Mouse (Mus musculus): ENCODE measurements at regions not wholly inside any gene's neighbourhood (a gene's known extent, or its start where the extent isn't known, plus 50 kb on each side); places are given as distances from the start of the nearest gene placed in this dataset.

GRCm38 (mm10) chr12:110027345-110027744 lies 251.5 kb upstream of the Dio3 start:
- Histone ChIP-seq H3K4me1 (ENCODE audit: control insufficient read depth, insufficient read depth, low read length) (no peaks in the 10 kb centered on the region), H3K27ac (ENCODE audit: insufficient read depth, low read length) (no peak overlapping the region)
- no peak for TF ChIP-seq POLR2A (IDR thresholded peaks at IDR 0.05; ENCODE audit: extremely low read depth, insufficient read depth, low read length)
- TF ChIP-seq CTCF (IDR thresholded peaks at IDR 0.05; ENCODE audit: extremely low read depth, insufficient read depth, low read length): no peak

DNA sequence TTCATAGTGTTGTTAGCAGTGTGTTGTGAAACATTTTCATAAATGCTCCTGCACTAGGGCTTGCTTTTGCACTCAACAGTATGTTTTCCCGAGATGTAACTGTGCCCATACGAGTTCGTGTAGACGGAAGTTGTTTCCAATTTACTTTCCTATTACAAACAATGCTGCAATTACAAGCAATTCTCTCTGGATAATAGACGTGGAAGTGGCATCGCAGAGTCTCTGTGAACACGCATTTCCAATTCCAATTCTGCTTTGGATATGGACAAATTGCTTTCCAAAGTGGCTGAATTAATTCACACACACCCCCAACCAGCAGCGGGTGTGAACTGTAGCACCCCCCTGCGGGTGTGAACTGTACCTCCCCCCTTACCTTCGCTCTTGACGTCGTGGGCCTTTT lies 250.9 kb upstream of the Dio3 start:
- H3K4me1 ChIP-seq (ENCODE audit: control insufficient read depth, insufficient read depth, low read length): no peaks in the 10 kb centered on the region

More at GRCm38 (mm10) chr12:110027345-110027744, 251.5 kb upstream of the Dio3 start:
- H3K4me3 ChIP-seq (ENCODE audit: insufficient read depth, low read length): no peak overlapping the region

GRCm38 (mm10) chr12:110028646-110029045 lies 250.2 kb upstream of the Dio3 start:
- Histone ChIP-seq H3K4me3 (ENCODE audit: insufficient read depth, low read length) (no peak overlapping the region), H3K27ac (ENCODE audit: insufficient read depth, low read length) (no peak overlapping the region)
- TF ChIP-seq POLR2A (IDR thresholded peaks at IDR 0.05; ENCODE audit: extremely low read depth, insufficient read depth, low read length) (no peak), CTCF (IDR thresholded peaks at IDR 0.05; ENCODE audit: extremely low read depth, insufficient read depth, low read length) (no peak)

More for the DNA sequence above, 250.9 kb upstream of the Dio3 start:
- TF ChIP-seq CTCF (IDR thresholded peaks at IDR 0.05; ENCODE audit: extremely low read depth, insufficient read depth, low read length): no peak
- no peak for TF ChIP-seq POLR2A (IDR thresholded peaks at IDR 0.05; ENCODE audit: extremely low read depth, insufficient read depth, low read length)
- Histone ChIP-seq H3K27ac (ENCODE audit: insufficient read depth, low read length) (no peak overlapping the region), H3K4me3 (ENCODE audit: insufficient read depth, low read length) (no peak overlapping the region)

DNA sequence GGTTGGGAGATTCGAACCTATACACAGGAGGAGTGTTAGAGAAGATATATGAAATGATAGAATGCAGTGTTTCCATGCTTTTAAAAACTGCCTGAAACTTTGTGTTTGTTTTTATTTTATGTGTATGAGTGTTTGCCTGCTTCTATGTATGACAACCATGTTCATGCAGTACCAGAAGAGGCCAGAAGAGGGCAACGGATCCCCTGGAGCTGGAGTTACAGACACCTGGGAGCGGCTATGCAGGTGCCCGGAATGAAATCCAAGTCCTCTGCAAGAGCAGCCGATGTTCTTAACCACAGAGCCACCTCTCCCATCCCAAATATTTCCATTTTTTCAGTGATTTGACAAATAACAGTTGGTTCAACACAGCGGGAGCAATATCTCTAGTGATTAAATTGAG lies 247.5 kb upstream of the Dio3 start:
- TF ChIP-seq POLR2A (IDR thresholded peaks at IDR 0.05; ENCODE audit: extremely low read depth, insufficient read depth, low read length) (no peak), CTCF (IDR thresholded peaks at IDR 0.05; ENCODE audit: extremely low read depth, insufficient read depth, low read length) (no peak)
- Histone ChIP-seq H3K4me3 (ENCODE audit: insufficient read depth, low read length) (no peak overlapping the region), H3K4me1 (ENCODE audit: control insufficient read depth, insufficient read depth, low read length) (no peaks in the 10 kb centered on the region), H3K27ac (ENCODE audit: insufficient read depth, low read length) (no peak overlapping the region)

More at GRCm38 (mm10) chr12:110028646-110029045, 250.2 kb upstream of the Dio3 start:
- no peaks in the 10 kb centered on the region for H3K4me1 ChIP-seq (ENCODE audit: control insufficient read depth, insufficient read depth, low read length)

GRCm38 (mm10) chr12:110035171-110035570 lies 243.7 kb upstream of the Dio3 start:
- no peaks in the 10 kb centered on the region for H3K4me1 ChIP-seq (ENCODE audit: control insufficient read depth, insufficient read depth, low read length)
- H3K4me3 ChIP-seq (ENCODE audit: insufficient read depth, low read length): no peak overlapping the region
- H3K27ac ChIP-seq (ENCODE audit: insufficient read depth, low read length): no peak overlapping the region
- TF ChIP-seq POLR2A (IDR thresholded peaks at IDR 0.05; ENCODE audit: extremely low read depth, insufficient read depth, low read length): no peak
- TF ChIP-seq CTCF (IDR thresholded peaks at IDR 0.05; ENCODE audit: extremely low read depth, insufficient read depth, low read length): no peak

DNA sequence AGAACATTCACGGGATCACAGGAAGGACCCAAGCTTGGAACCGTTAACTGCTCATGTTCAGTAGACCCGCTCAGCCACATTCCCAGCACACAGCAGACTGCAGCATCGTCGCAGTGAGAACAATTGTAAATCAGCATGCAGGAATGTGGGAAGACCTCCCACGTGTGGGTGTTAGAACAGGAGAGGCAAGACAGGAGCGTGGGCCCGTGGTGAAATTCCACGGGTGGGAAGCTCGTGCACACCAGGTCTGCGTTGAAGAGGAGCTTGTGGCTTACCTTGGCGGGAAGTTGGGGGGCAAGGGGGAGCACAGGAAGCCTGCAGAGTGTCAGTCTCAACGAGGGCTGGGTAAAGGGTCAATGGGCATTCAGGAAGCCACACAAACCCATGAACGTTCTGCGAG lies 238.2 kb upstream of the Dio3 start:
- no peak overlapping the region for H3K4me3 ChIP-seq (ENCODE audit: insufficient read depth, low read length)
- no peak for TF ChIP-seq CTCF (IDR thresholded peaks at IDR 0.05; ENCODE audit: extremely low read depth, insufficient read depth, low read length)
- no peak for TF ChIP-seq POLR2A (IDR thresholded peaks at IDR 0.05; ENCODE audit: extremely low read depth, insufficient read depth, low read length)
- H3K27ac ChIP-seq (ENCODE audit: insufficient read depth, low read length): no peak overlapping the region
- no peaks in the 10 kb centered on the region for H3K4me1 ChIP-seq (ENCODE audit: control insufficient read depth, insufficient read depth, low read length)

DNA sequence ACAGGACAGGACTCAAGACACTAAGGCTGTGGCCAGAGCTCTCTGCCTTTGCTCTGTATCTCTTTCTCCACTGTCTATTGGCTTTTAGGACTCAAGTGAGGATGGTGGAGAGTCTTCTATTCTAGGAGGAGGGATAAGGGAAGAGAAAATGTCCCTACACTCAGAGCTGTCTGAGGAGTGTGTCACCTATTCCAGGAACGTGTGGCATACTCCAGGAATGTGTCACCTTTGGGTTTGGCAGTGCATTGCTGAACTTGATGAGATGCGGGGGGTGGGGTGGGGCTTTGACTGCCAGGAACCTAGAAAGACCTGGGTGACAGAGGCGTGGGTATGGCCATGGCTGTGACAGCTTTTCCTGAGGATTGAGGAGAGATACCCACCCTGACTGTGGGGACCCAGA lies 237.1 kb upstream of the Dio3 start:
- TF ChIP-seq CTCF (IDR thresholded peaks at IDR 0.05; ENCODE audit: extremely low read depth, insufficient read depth, low read length) (no peak), POLR2A (IDR thresholded peaks at IDR 0.05; ENCODE audit: extremely low read depth, insufficient read depth, low read length) (no peak)
- Histone ChIP-seq H3K4me1 (ENCODE audit: control insufficient read depth, insufficient read depth, low read length) (no peaks in the 10 kb centered on the region), H3K27ac (ENCODE audit: insufficient read depth, low read length) (no peak overlapping the region), H3K4me3 (ENCODE audit: insufficient read depth, low read length) (no peak overlapping the region)

GRCm38 (mm10) chr12:110044266-110044665 lies 234.6 kb upstream of the Dio3 start:
- Histone ChIP-seq H3K27ac (ENCODE audit: insufficient read depth, low read length) (no peak overlapping the region), H3K4me3 (ENCODE audit: insufficient read depth, low read length) (no peak overlapping the region), H3K4me1 (ENCODE audit: control insufficient read depth, insufficient read depth, low read length) (peaks cover 2% of the 10 kb centered on the region; the same call in 1 of the 2 replicates)
- no peak for TF ChIP-seq POLR2A (IDR thresholded peaks at IDR 0.05; ENCODE audit: extremely low read depth, insufficient read depth, low read length)
- TF ChIP-seq CTCF (IDR thresholded peaks at IDR 0.05; ENCODE audit: extremely low read depth, insufficient read depth, low read length): no peak

DNA sequence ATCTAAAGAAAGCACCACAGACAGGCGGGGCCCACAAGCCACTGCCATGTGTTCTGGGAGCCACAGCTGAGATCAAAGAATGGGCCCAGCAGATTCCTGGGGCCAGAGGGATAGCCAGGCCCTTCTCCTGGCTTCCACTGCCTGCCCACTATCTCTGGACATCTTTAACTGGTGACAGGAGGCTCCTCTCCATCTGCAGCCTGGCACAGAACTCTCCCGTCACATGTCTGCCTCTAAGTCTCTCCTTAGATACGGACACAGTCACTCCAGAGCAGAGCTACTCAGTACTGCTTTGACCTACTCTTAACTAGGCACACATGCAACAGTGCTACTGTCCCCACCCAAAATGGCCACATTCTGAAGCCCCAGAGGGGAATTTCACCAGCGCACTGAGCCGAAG lies 234.1 kb upstream of the Dio3 start:
- no peak for TF ChIP-seq CTCF (IDR thresholded peaks at IDR 0.05; ENCODE audit: extremely low read depth, insufficient read depth, low read length)
- H3K4me3 ChIP-seq (ENCODE audit: insufficient read depth, low read length): no peak overlapping the region
- H3K4me1 ChIP-seq (ENCODE audit: control insufficient read depth, insufficient read depth, low read length): peaks cover 2% of the 10 kb centered on the region; the same call in 1 of the 2 replicates
- H3K27ac ChIP-seq (ENCODE audit: insufficient read depth, low read length): no peak overlapping the region

DNA sequence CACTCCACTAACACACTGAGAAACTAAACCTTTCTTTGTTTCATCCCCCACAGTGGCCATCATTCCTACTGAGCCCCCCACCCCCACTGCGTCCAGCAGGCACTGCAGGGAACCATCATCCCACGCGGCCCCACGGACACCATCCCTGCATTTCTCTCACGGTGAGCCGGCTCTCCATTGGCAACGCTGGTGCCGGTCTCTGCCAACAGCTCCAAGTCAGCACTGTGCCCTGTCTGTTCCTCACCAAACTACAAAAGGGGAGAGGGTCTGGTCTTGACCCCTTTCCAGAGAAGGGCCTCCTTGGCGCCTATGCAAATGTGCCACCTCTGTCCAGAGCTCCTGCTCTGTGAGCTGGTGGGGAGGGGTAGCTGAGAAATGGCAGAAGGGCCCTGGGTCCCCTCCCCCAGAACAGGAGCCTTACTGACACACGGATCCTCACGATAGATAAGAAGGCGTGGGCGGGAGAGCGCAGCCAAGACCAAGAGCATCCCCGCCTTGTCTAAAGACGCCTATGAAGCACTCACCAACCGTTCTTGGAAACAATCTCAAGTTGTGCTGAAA lies 233.0 kb upstream of the Dio3 start:
- no peak for TF ChIP-seq CTCF (IDR thresholded peaks at IDR 0.05; ENCODE audit: extremely low read depth, insufficient read depth, low read length)
- Histone ChIP-seq H3K4me1 (ENCODE audit: control insufficient read depth, insufficient read depth, low read length) (peaks cover 2% of the 10 kb centered on the region; the same call in 1 of the 2 replicates), H3K4me3 (ENCODE audit: insufficient read depth, low read length) (no peak overlapping the region), H3K27ac (ENCODE audit: insufficient read depth, low read length) (no peak overlapping the region)

All from cortical plate, adult 2 months (tissue).